Mouse (Mus musculus): ENCODE data around the gene Tmem45a2. TPM values are rescaled to one million over a fixed set of nuclear protein-coding genes. Genes with fewer than 3 reads are reported as not detected.

Gene Tmem45a2
- not detected in 2 replicates for polyA plus RNA-seq (2014; fragmentation: Nextera tagmentation; extraction: Ambion mirVana)

- no peaks in the 10 kb centered on the region for H3K36me3 ChIP-seq (ENCODE audit: control insufficient read depth, insufficient read depth, low read length)
- no peak for ATAC-seq (replicated peaks; ENCODE audit: insufficient number of reproducible peaks, low FRiP score, low TSS enrichment)
- no peak within 1 kb of the TSS for H3K9ac ChIP-seq (ENCODE audit: low read depth, low read length)
- H3K4me1 ChIP-seq (ENCODE audit: control insufficient read depth, insufficient read depth, low read length), result no peaks in the 10 kb centered on the region
- no peak within 1 kb of the TSS for H3K27ac ChIP-seq (ENCODE audit: low read depth, low read length)
- no peak within 1 kb of the TSS for H3K4me2 ChIP-seq
- no peaks in the 10 kb centered on the region for H3K27me3 ChIP-seq (ENCODE audit: control insufficient read depth, insufficient read depth, low read length)
- WGBS (ENCODE audit: insufficient replicate concordance), result 84% methylated on average over 5 of the region's 5 CpGs
- no peak within 1 kb of the TSS for H3K4me3 ChIP-seq (ENCODE audit: low read depth, low read length)
- no peaks in the 10 kb centered on the region for H3K9me3 ChIP-seq (replicated peaks; ENCODE audit: control insufficient read depth, low read length)
Measured at GRCm38 (mm10) chr16:57071132-57071639, at the start of gene Tmem45a2. Gene Tmem45a2 (minus strand): TSS chr16:57071372.

- H3K4me2 ChIP-seq, result no peak overlapping the region
- H3K36me3 ChIP-seq (ENCODE audit: control insufficient read depth, insufficient read depth, low read length), result no peaks in the 10 kb centered on the region
- H3K27ac ChIP-seq (ENCODE audit: low read depth, low read length), result no peak overlapping the region
- H3K9me3 ChIP-seq (replicated peaks; ENCODE audit: control insufficient read depth, low read length), result no peaks in the 10 kb centered on the region
- no peak overlapping the region for H3K4me3 ChIP-seq (ENCODE audit: low read depth, low read length)
- WGBS (ENCODE audit: insufficient replicate concordance), result 74% methylated on average over 2 of the region's 2 CpGs
- no peaks in the 10 kb centered on the region for H3K4me1 ChIP-seq (ENCODE audit: control insufficient read depth, insufficient read depth, low read length)
- H3K27me3 ChIP-seq (ENCODE audit: control insufficient read depth, insufficient read depth, low read length), result no peaks in the 10 kb centered on the region
- no peak for ATAC-seq (replicated peaks; ENCODE audit: insufficient number of reproducible peaks, low FRiP score, low TSS enrichment)
- H3K9ac ChIP-seq (ENCODE audit: low read depth, low read length), result no peak overlapping the region
Measured at GRCm38 (mm10) chr16:57117562-57117961, 46.4 kb upstream of the Tmem45a2 start.

- Histone ChIP-seq H3K9ac (ENCODE audit: low read depth, low read length) (no peak overlapping the region), H3K9me3 (replicated peaks; ENCODE audit: control insufficient read depth, low read length) (no peaks in the 10 kb centered on the region), H3K27ac (ENCODE audit: low read depth, low read length) (no peak overlapping the region), H3K4me2 (no peak overlapping the region), H3K4me1 (ENCODE audit: control insufficient read depth, insufficient read depth, low read length) (no peaks in the 10 kb centered on the region), H3K4me3 (ENCODE audit: low read depth, low read length) (no peak overlapping the region), H3K36me3 (ENCODE audit: control insufficient read depth, insufficient read depth, low read length) (no peaks in the 10 kb centered on the region), H3K27me3 (ENCODE audit: control insufficient read depth, insufficient read depth, low read length) (no peaks in the 10 kb centered on the region)
- no peak for ATAC-seq (replicated peaks; ENCODE audit: insufficient number of reproducible peaks, low FRiP score, low TSS enrichment)
Measured at GRCm38 (mm10) chr16:57116066-57116465, 44.9 kb upstream of the Tmem45a2 start.

- H3K4me2 ChIP-seq, result no peak overlapping the region
- no peak overlapping the region for H3K9ac ChIP-seq (ENCODE audit: low read depth, low read length)
- no peaks in the 10 kb centered on the region for H3K27me3 ChIP-seq (ENCODE audit: control insufficient read depth, insufficient read depth, low read length)
- 65% methylated on average over 5 of the region's 5 CpGs for WGBS (ENCODE audit: insufficient replicate concordance)
- no peaks in the 10 kb centered on the region for H3K4me1 ChIP-seq (ENCODE audit: control insufficient read depth, insufficient read depth, low read length)
- H3K9me3 ChIP-seq (replicated peaks; ENCODE audit: control insufficient read depth, low read length), result no peaks in the 10 kb centered on the region
- ATAC-seq (replicated peaks; ENCODE audit: insufficient number of reproducible peaks, low FRiP score, low TSS enrichment), result no peak
- H3K36me3 ChIP-seq (ENCODE audit: control insufficient read depth, insufficient read depth, low read length), result no peaks in the 10 kb centered on the region
- H3K4me3 ChIP-seq (ENCODE audit: low read depth, low read length), result no peak overlapping the region
- H3K27ac ChIP-seq (ENCODE audit: low read depth, low read length), result no peak overlapping the region
Measured at GRCm38 (mm10) chr16:57106185-57106960, 35.2 kb upstream of the Tmem45a2 start.

- no peak for ATAC-seq (replicated peaks; ENCODE audit: insufficient number of reproducible peaks, low FRiP score, low TSS enrichment)
- Histone ChIP-seq H3K36me3 (ENCODE audit: control insufficient read depth, insufficient read depth, low read length) (no peaks in the 10 kb centered on the region), H3K4me1 (ENCODE audit: control insufficient read depth, insufficient read depth, low read length) (no peaks in the 10 kb centered on the region), H3K27me3 (ENCODE audit: control insufficient read depth, insufficient read depth, low read length) (no peaks in the 10 kb centered on the region), H3K4me2 (no peak overlapping the region), H3K27ac (ENCODE audit: low read depth, low read length) (no peak overlapping the region), H3K4me3 (ENCODE audit: low read depth, low read length) (no peak overlapping the region), H3K9ac (ENCODE audit: low read depth, low read length) (no peak overlapping the region), H3K9me3 (replicated peaks; ENCODE audit: control insufficient read depth, low read length) (no peaks in the 10 kb centered on the region)
- WGBS (ENCODE audit: insufficient replicate concordance), result 71% methylated on average over 1 of the region's 1 CpGs
Measured at GRCm38 (mm10) chr16:57101174-57101573, 30.0 kb upstream of the Tmem45a2 start.

GRCm38 (mm10) chr16:57099572-57100237, 28.5 kb upstream of the Tmem45a2 start:
- Histone ChIP-seq H3K9ac (ENCODE audit: low read depth, low read length) (no peak overlapping the region), H3K9me3 (replicated peaks; ENCODE audit: control insufficient read depth, low read length) (no peaks in the 10 kb centered on the region), H3K36me3 (ENCODE audit: control insufficient read depth, insufficient read depth, low read length) (no peaks in the 10 kb centered on the region), H3K27me3 (ENCODE audit: control insufficient read depth, insufficient read depth, low read length) (no peaks in the 10 kb centered on the region), H3K4me2 (no peak overlapping the region), H3K27ac (ENCODE audit: low read depth, low read length) (no peak overlapping the region), H3K4me1 (ENCODE audit: control insufficient read depth, insufficient read depth, low read length) (no peaks in the 10 kb centered on the region), H3K4me3 (ENCODE audit: low read depth, low read length) (no peak overlapping the region)
- WGBS (ENCODE audit: insufficient replicate concordance), result 77% methylated on average over 5 of the region's 5 CpGs
- no peak for ATAC-seq (replicated peaks; ENCODE audit: insufficient number of reproducible peaks, low FRiP score, low TSS enrichment)

- H3K27me3 ChIP-seq (ENCODE audit: control insufficient read depth, insufficient read depth, low read length), result no peaks in the 10 kb centered on the region
- no peaks in the 10 kb centered on the region for H3K9me3 ChIP-seq (replicated peaks; ENCODE audit: control insufficient read depth, low read length)
- no peaks in the 10 kb centered on the region for H3K36me3 ChIP-seq (ENCODE audit: control insufficient read depth, insufficient read depth, low read length)
- ATAC-seq (replicated peaks; ENCODE audit: insufficient number of reproducible peaks, low FRiP score, low TSS enrichment), result no peak
- H3K9ac ChIP-seq (ENCODE audit: low read depth, low read length), result no peak overlapping the region
- H3K4me1 ChIP-seq (ENCODE audit: control insufficient read depth, insufficient read depth, low read length), result no peaks in the 10 kb centered on the region
- WGBS (ENCODE audit: insufficient replicate concordance), result 55% methylated on average over 7 of the region's 7 CpGs
- no peak overlapping the region for H3K4me3 ChIP-seq (ENCODE audit: low read depth, low read length)
- H3K4me2 ChIP-seq, result no peak overlapping the region
- no peak overlapping the region for H3K27ac ChIP-seq (ENCODE audit: low read depth, low read length)
Measured at GRCm38 (mm10) chr16:57098468-57099144, 27.4 kb upstream of the Tmem45a2 start.

- Histone ChIP-seq H3K36me3 (ENCODE audit: control insufficient read depth, insufficient read depth, low read length) (no peaks in the 10 kb centered on the region), H3K27me3 (ENCODE audit: control insufficient read depth, insufficient read depth, low read length) (no peaks in the 10 kb centered on the region), H3K9me3 (replicated peaks; ENCODE audit: control insufficient read depth, low read length) (no peaks in the 10 kb centered on the region), H3K4me3 (ENCODE audit: low read depth, low read length) (no peak overlapping the region), H3K4me1 (ENCODE audit: control insufficient read depth, insufficient read depth, low read length) (no peaks in the 10 kb centered on the region), H3K27ac (ENCODE audit: low read depth, low read length) (no peak overlapping the region), H3K9ac (ENCODE audit: low read depth, low read length) (no peak overlapping the region), H3K4me2 (no peak overlapping the region)
- no peak for ATAC-seq (replicated peaks; ENCODE audit: insufficient number of reproducible peaks, low FRiP score, low TSS enrichment)
- 62% methylated on average over 6 of the region's 6 CpGs for WGBS (ENCODE audit: insufficient replicate concordance)
Measured at GRCm38 (mm10) chr16:57092911-57093605, 21.9 kb upstream of the Tmem45a2 start.
